Mouse (Mus musculus) cortical plate, adult 2 months (tissue): ENCODE measurements around the gene Nod2. TPM values are rescaled to one million over a fixed set of nuclear protein-coding genes. Genes with fewer than 3 reads are reported as not detected.
A peak's percentile ranks its signal among the peaks of the same experiment; 100 is the strongest.

ENCODE experiments used
- H3K27ac ChIP-seq: fragments of 200-500 bp; 2 replicates; pipeline ENCODE4 v1.5.1; 2012; ENCODE audit warnings: low read length, control low read depth, inconsistent platforms; ENCODE audit not compliant: insufficient read depth
- H3K4me1 ChIP-seq: fragments of 200-500 bp; 2 replicates; pipeline ENCODE4 v1.6.1; 2011; ENCODE audit warnings: low read length; ENCODE audit not compliant: control insufficient read depth, insufficient read depth
- H3K4me3 ChIP-seq: fragments of 200-500 bp; 2 replicates; pipeline ENCODE4 v1.5.1; 2011; ENCODE audit warnings: mild to moderate bottlenecking, low read length, control low read depth; ENCODE audit not compliant: insufficient read depth
- CTCF ChIP-seq: fragments of 200-500 bp; IDR thresholded peaks from 2 replicates; pipeline ENCODE4 v1.5.1; 2011; ENCODE audit warnings: mild to moderate bottlenecking, control low read depth, low read length; ENCODE audit not compliant: insufficient read depth; ENCODE audit errors: extremely low read depth
- POLR2A ChIP-seq: fragments of 200-500 bp; IDR thresholded peaks from 2 replicates; pipeline ENCODE4 v1.6.1; 2011; ENCODE audit warnings: mild to moderate bottlenecking, low read length, control low read depth; ENCODE audit not compliant: insufficient read depth; ENCODE audit errors: extremely low read depth
- polyA plus RNA-seq: library from polyadenylated mRNA; depleted of rRNA; stranded (reverse); fragments of >200 nt; gene quantifications from 2 replicates; pipeline ENCODE4 v1.2.3, GENCODE M21; 2012; rRNA removed

The Nod2 gene
- 0.13 and 0.31 TPM in 2 replicates for polyA plus RNA-seq

GRCm38 (mm10) chr8:88646837-88647778 lies at the start of gene Nod2:
TSS of gene Nod2 (plus strand) at chr8:88647315.
- Histone ChIP-seq H3K27ac (no peak within 1 kb of the TSS), H3K4me3 (peak within 1 kb of the TSS; percentile 22; the same call in 1 of the 2 replicates)

GRCm38 (mm10) chr8:88598578-88598977 lies 48.5 kb upstream of the Nod2 start:
- Histone ChIP-seq H3K4me3 (no peak overlapping the region), H3K27ac (no peak overlapping the region), H3K4me1 (no peaks in the 10 kb centered on the region; the same call in 1 of the 2 replicates)
- no peak for TF ChIP-seq POLR2A
- no peak for TF ChIP-seq CTCF

More at GRCm38 (mm10) chr8:88646837-88647778, at the start of gene Nod2:
- TF ChIP-seq CTCF = no peak
- no peak for TF ChIP-seq POLR2A
- H3K4me1 ChIP-seq = no peaks in the 10 kb centered on the region

GRCm38 (mm10) chr8:88599491-88599890 lies 47.6 kb upstream of the Nod2 start:
- H3K4me1 ChIP-seq = no peaks in the 10 kb centered on the region
- no peak overlapping the region for H3K4me3 ChIP-seq
- no peak overlapping the region for H3K27ac ChIP-seq
- TF ChIP-seq CTCF (no peak), POLR2A (no peak)

GRCm38 (mm10) chr8:88603446-88603989 lies 43.6 kb upstream of the Nod2 start:
- Histone ChIP-seq H3K27ac (no peak overlapping the region), H3K4me3 (no peak overlapping the region), H3K4me1 (no peaks in the 10 kb centered on the region)
- TF ChIP-seq CTCF = no peak
- TF ChIP-seq POLR2A = no peak

- Histone ChIP-seq H3K4me3 (no peak overlapping the region), H3K27ac (no peak overlapping the region), H3K4me1 (no peaks in the 10 kb centered on the region)
- TF ChIP-seq POLR2A (no peak), CTCF (no peak)
Observed at GRCm38 (mm10) chr8:88604065-88605038, 42.8 kb upstream of the Nod2 start.

GRCm38 (mm10) chr8:88605361-88606040 lies 41.6 kb upstream of the Nod2 start:
- TF ChIP-seq CTCF = no peak
- TF ChIP-seq POLR2A = no peak
- Histone ChIP-seq H3K4me3 (no peak overlapping the region), H3K4me1 (no peaks in the 10 kb centered on the region), H3K27ac (no peak overlapping the region)

- Histone ChIP-seq H3K4me1 (no peaks in the 10 kb centered on the region), H3K27ac (no peak overlapping the region)
- TF ChIP-seq CTCF (no peak), POLR2A (no peak)
Observed at GRCm38 (mm10) chr8:88609036-88609435, 38.1 kb upstream of the Nod2 start.

GRCm38 (mm10) chr8:88610271-88610670 lies 36.8 kb upstream of the Nod2 start:
- Histone ChIP-seq H3K4me3 (no peak overlapping the region), H3K27ac (no peak overlapping the region), H3K4me1 (no peaks in the 10 kb centered on the region)
- TF ChIP-seq CTCF (no peak), POLR2A (no peak)

More at GRCm38 (mm10) chr8:88609036-88609435, 38.1 kb upstream of the Nod2 start:
- no peak overlapping the region for H3K4me3 ChIP-seq

GRCm38 (mm10) chr8:88614981-88615380 lies 32.1 kb upstream of the Nod2 start:
- TF ChIP-seq CTCF (no peak), POLR2A (no peak)
- no peaks in the 10 kb centered on the region for H3K4me1 ChIP-seq
- no peak overlapping the region for H3K27ac ChIP-seq
- no peak overlapping the region for H3K4me3 ChIP-seq
